Mouse (Mus musculus): ENCODE results near the gene Actr3. TPM values are rescaled to one million over a fixed set of nuclear protein-coding genes. Genes with fewer than 3 reads are reported as not detected.

Gene Actr3
- polyA plus RNA-seq, 1 experiment from 2014 or later, result 266 TPM

DNA sequence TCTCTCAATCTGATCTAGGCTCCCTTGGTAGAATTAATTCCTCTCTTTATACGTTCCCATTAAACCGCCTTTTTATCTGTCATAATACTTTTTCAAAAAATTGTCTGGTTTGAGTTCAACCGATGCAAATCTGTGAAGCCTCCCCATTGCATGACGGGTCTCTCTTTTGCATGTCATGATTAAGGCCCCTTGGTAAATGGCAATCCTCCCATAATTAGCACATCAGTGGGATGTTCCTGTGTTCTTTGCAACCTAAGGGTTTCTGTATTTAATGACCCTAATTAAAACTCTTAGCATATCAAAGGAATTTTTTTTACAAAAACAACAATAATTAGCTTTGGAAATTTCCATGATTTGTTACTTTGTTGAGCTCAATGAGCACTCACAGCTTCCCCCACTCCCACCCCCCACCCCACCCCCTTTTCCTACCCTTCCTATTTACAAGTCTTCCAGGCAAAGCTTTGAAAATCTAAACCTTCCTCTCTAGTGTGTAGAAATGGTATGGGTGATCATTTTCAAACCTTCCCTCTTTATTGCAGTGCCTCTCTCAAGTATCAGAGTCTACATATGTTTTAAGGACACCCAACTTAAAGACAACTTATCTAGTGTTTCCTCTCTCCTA is 84.0 kb downstream of the Actr3 start:
- no peak overlapping the region for H3K4me3 ChIP-seq (ENCODE audit: low read depth, low read length)
- H3K27me3 ChIP-seq (ENCODE audit: control insufficient read depth, insufficient read depth, low read length), result no peaks in the 10 kb centered on the region
- no peak overlapping the region for H3K27ac ChIP-seq (ENCODE audit: low read depth, low read length)
- no peak for DNase-seq (ENCODE audit: low spot score)
- WGBS, result 88% methylated on average over 4 of the region's 4 CpGs
- no peak for ATAC-seq (ENCODE audit: low FRiP score)
- no peak overlapping the region for H3K4me2 ChIP-seq (replicated peaks; ENCODE audit: low read depth, low read length)
- H3K9ac ChIP-seq (ENCODE audit: low read depth, low read length), result no peak overlapping the region
- no peaks in the 10 kb centered on the region for H3K36me3 ChIP-seq (ENCODE audit: control insufficient read depth, insufficient read depth, low read length)
- no peaks in the 10 kb centered on the region for H3K9me3 ChIP-seq (ENCODE audit: control insufficient read depth, low read length)
- no peaks in the 10 kb centered on the region for H3K4me1 ChIP-seq (replicated peaks; ENCODE audit: control insufficient read depth, insufficient read depth, low read length)

GRCm38 (mm10) chr1:125350843-125351242 is 84.7 kb downstream of the Actr3 start:
- H3K27me3 ChIP-seq (ENCODE audit: control insufficient read depth, insufficient read depth, low read length), result no peaks in the 10 kb centered on the region
- no peak overlapping the region for H3K4me3 ChIP-seq (ENCODE audit: low read depth, low read length)
- H3K9me3 ChIP-seq (ENCODE audit: control insufficient read depth, low read length), result no peaks in the 10 kb centered on the region
- H3K4me2 ChIP-seq (replicated peaks; ENCODE audit: low read depth, low read length), result no peak overlapping the region
- no peaks in the 10 kb centered on the region for H3K36me3 ChIP-seq (ENCODE audit: control insufficient read depth, insufficient read depth, low read length)
- ATAC-seq (ENCODE audit: low FRiP score) (no peak), DNase-seq (ENCODE audit: low spot score) (no peak)
- H3K27ac ChIP-seq (ENCODE audit: low read depth, low read length), result no peak overlapping the region
- H3K9ac ChIP-seq (ENCODE audit: low read depth, low read length), result no peak overlapping the region
- H3K4me1 ChIP-seq (replicated peaks; ENCODE audit: control insufficient read depth, insufficient read depth, low read length), result no peaks in the 10 kb centered on the region
- WGBS, result 87% methylated on average over 5 of the region's 5 CpGs

GRCm38 (mm10) chr1:125345854-125346253 is 89.7 kb downstream of the Actr3 start:
- no peaks in the 10 kb centered on the region for H3K4me1 ChIP-seq (replicated peaks; ENCODE audit: control insufficient read depth, insufficient read depth, low read length)
- no peak overlapping the region for H3K4me2 ChIP-seq (replicated peaks; ENCODE audit: low read depth, low read length)
- H3K4me3 ChIP-seq (ENCODE audit: low read depth, low read length), result no peak overlapping the region
- 92% methylated on average over 9 of the region's 9 CpGs for WGBS
- H3K27me3 ChIP-seq (ENCODE audit: control insufficient read depth, insufficient read depth, low read length), result no peaks in the 10 kb centered on the region
- ATAC-seq (ENCODE audit: low FRiP score), result no peak
- DNase-seq (ENCODE audit: low spot score), result no peak
- H3K9ac ChIP-seq (ENCODE audit: low read depth, low read length), result no peak overlapping the region
- H3K36me3 ChIP-seq (ENCODE audit: control insufficient read depth, insufficient read depth, low read length), result no peaks in the 10 kb centered on the region
- no peak overlapping the region for H3K27ac ChIP-seq (ENCODE audit: low read depth, low read length)
- no peaks in the 10 kb centered on the region for H3K9me3 ChIP-seq (ENCODE audit: control insufficient read depth, low read length)

GRCm38 (mm10) chr1:125345448-125345847 is 90.1 kb downstream of the Actr3 start:
- DNase-seq (ENCODE audit: low spot score) (no peak), ATAC-seq (ENCODE audit: low FRiP score) (no peak)
- no peaks in the 10 kb centered on the region for H3K36me3 ChIP-seq (ENCODE audit: control insufficient read depth, insufficient read depth, low read length)
- H3K4me3 ChIP-seq (ENCODE audit: low read depth, low read length), result no peak overlapping the region
- H3K27ac ChIP-seq (ENCODE audit: low read depth, low read length), result no peak overlapping the region
- H3K27me3 ChIP-seq (ENCODE audit: control insufficient read depth, insufficient read depth, low read length), result no peaks in the 10 kb centered on the region
- no peak overlapping the region for H3K4me2 ChIP-seq (replicated peaks; ENCODE audit: low read depth, low read length)
- 95% methylated on average over 6 of the region's 6 CpGs for WGBS
- H3K9me3 ChIP-seq (ENCODE audit: control insufficient read depth, low read length), result no peaks in the 10 kb centered on the region
- H3K9ac ChIP-seq (ENCODE audit: low read depth, low read length), result no peak overlapping the region
- H3K4me1 ChIP-seq (replicated peaks; ENCODE audit: control insufficient read depth, insufficient read depth, low read length), result no peaks in the 10 kb centered on the region

DNA sequence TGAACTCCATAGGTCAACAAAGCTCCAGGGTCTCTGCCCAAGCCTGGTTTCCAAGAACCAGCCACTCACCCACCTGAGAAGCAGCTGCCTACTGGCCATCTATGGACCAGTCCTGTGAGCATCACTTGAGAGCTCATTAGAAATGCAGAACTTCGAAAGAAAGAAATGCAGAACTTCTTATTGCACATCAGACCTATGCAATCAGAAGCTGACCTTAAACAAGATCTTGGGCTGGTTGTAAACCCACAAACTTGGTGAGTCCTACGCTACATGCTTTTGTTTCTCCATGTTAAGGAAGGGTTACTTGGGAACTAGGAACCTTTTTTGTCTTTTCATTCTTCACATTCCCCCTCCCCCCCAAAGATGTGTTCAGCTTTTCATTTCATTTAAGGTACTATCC is 92.4 kb downstream of the Actr3 start:
- Histone ChIP-seq H3K36me3 (ENCODE audit: control insufficient read depth, insufficient read depth, low read length) (no peaks in the 10 kb centered on the region), H3K9me3 (ENCODE audit: control insufficient read depth, low read length) (no peaks in the 10 kb centered on the region), H3K4me3 (ENCODE audit: low read depth, low read length) (no peak overlapping the region), H3K27me3 (ENCODE audit: control insufficient read depth, insufficient read depth, low read length) (no peaks in the 10 kb centered on the region), H3K9ac (ENCODE audit: low read depth, low read length) (no peak overlapping the region), H3K4me2 (replicated peaks; ENCODE audit: low read depth, low read length) (no peak overlapping the region), H3K27ac (ENCODE audit: low read depth, low read length) (no peak overlapping the region), H3K4me1 (replicated peaks; ENCODE audit: control insufficient read depth, insufficient read depth, low read length) (no peaks in the 10 kb centered on the region)
- ATAC-seq (ENCODE audit: low FRiP score) (no peak), DNase-seq (ENCODE audit: low spot score) (no peak)
- 82% methylated on average over 2 of the region's 2 CpGs for WGBS

Other genes with a start within 250 kb of the Actr3 start
- gene Slc35f5, start 124.9 kb upstream of the Actr3 start, polyA plus RNA-seq (2014; fragmentation: Nextera tagmentation; extraction: Ambion mirVana), result 28.2 and 29.3 TPM in 2 replicates
- 0.10 and 0.22 TPM in 2 replicates for gene Gpr39, start 241.3 kb upstream of the Actr3 start, polyA plus RNA-seq (2014; fragmentation: Nextera tagmentation; extraction: Ambion mirVana)

Data from hindbrain, embryonic 11.5 days (tissue).